Mouse (Mus musculus) forebrain, embryonic 16.5 days (tissue): ENCODE data around the gene 1700019D03Rik. TPM values are rescaled to one million over a fixed set of nuclear protein-coding genes. Genes with fewer than 3 reads are reported as not detected.

Source experiments
- ATAC-seq: fragments of 200-750 bp; cut with Nextera tagmentation; 2 replicates; pipeline ENCODE4 v1.8.0; 2017; ENCODE audit warnings: mild to moderate bottlenecking, moderate library complexity
- H3K27ac ChIP-seq: fragments of 300-500 bp; sonication (generic); 2 replicates; pipeline ENCODE4 v1.5.1; 2014; ENCODE audit warnings: low read length, control low read depth
- H3K27me3 ChIP-seq: fragments of 300-500 bp; sonication (generic); replicated peaks from 2 replicates; pipeline ENCODE4 v1.6.1; 2014; ENCODE audit warnings: low read length; ENCODE audit not compliant: control insufficient read depth, insufficient read depth
- H3K36me3 ChIP-seq: fragments of 300-500 bp; sonication (generic); 2 replicates; pipeline ENCODE4 v1.6.1; 2014; ENCODE audit not compliant: control insufficient read depth, insufficient read depth
- H3K4me1 ChIP-seq: fragments of 300-500 bp; sonication (generic); replicated peaks from 2 replicates; pipeline ENCODE4 v1.6.1; 2014; ENCODE audit warnings: low read length; ENCODE audit not compliant: control insufficient read depth, insufficient read depth
- H3K4me2 ChIP-seq: fragments of 300-500 bp; sonication (generic); 2 replicates; pipeline ENCODE4 v1.6.1; 2014; ENCODE audit warnings: mild to moderate bottlenecking, low read length, control low read depth
- H3K4me3 ChIP-seq: fragments of 300-500 bp; sonication (generic); replicated peaks from 2 replicates; pipeline ENCODE4 v1.5.1; 2014; ENCODE audit warnings: mild to moderate bottlenecking, low read length, control low read depth
- H3K9ac ChIP-seq: fragments of 300-500 bp; sonication (generic); replicated peaks from 2 replicates; pipeline ENCODE4 v1.6.1; 2014; ENCODE audit warnings: low read depth, low read length, control low read depth
- H3K9me3 ChIP-seq: fragments of 300-500 bp; sonication (generic); 2 replicates; pipeline ENCODE4 v1.6.1; 2016; ENCODE audit warnings: low read length; ENCODE audit not compliant: control insufficient read depth
- WGBS: fragments of 180-500 bp; shearing (Covaris S2); extraction: QIAGEN DNeasy Blood & Tissue Kit; methylation state at CpG from one replicate; pipeline ENCODE4 v1.1.7; 2014; 5-methylcytosine and 5-hydroxymethylcytosine counted together
- polyA plus RNA-seq: library from polyadenylated mRNA; unstranded; fragments of >200 nt; fragmentation: Nextera tagmentation; extraction: Ambion mirVana; gene quantifications from 2 replicates; pipeline ENCODE4 v1.2.1, GENCODE M21; 2015

The 1700019D03Rik gene
- polyA plus RNA-seq, 1 experiment from 2014 or later: 3.6 TPM

GRCm38 (mm10) chr1:52963097-52963496 is 56.9 kb downstream of the 1700019D03Rik start:
- Histone ChIP-seq H3K27me3 (no peaks in the 10 kb centered on the region), H3K9me3 (no peaks in the 10 kb centered on the region), H3K36me3 (no peaks in the 10 kb centered on the region), H3K4me1 (no peaks in the 10 kb centered on the region), H3K9ac (no peak overlapping the region), H3K4me3 (no peak overlapping the region), H3K4me2 (no peak overlapping the region), H3K27ac (no peak overlapping the region)
- WGBS: 81% methylated on average over 2 of the region's 2 CpGs
- ATAC-seq: no peak

DNA sequence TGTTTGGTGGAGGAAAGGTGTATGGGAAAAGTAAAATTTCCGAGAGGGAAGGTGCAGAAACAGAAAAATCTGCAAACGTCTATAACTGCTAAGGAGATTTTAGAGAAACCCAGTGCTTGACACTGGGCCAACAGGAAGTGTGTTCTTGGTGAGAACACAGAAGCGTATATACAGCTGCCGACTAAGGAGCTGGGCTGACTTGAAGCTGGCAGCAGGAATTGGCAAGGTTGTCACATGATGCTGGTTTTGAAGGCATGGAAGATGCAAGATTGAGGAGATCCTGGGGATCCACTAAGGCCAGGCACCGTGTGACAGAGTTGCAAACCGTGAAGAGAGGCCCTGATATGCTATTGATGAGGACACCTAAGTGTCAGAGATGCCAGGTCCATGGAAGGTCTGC is 59.8 kb downstream of the 1700019D03Rik start:
- Histone ChIP-seq H3K4me2 (no peak overlapping the region), H3K27me3 (no peaks in the 10 kb centered on the region), H3K9ac (no peak overlapping the region), H3K36me3 (no peaks in the 10 kb centered on the region), H3K9me3 (no peaks in the 10 kb centered on the region), H3K4me1 (no peaks in the 10 kb centered on the region), H3K27ac (no peak overlapping the region), H3K4me3 (no peak overlapping the region)
- whole genome bisulfite sequencing: 81% methylated on average over 6 of the region's 6 CpGs
- no peak for ATAC-seq

DNA sequence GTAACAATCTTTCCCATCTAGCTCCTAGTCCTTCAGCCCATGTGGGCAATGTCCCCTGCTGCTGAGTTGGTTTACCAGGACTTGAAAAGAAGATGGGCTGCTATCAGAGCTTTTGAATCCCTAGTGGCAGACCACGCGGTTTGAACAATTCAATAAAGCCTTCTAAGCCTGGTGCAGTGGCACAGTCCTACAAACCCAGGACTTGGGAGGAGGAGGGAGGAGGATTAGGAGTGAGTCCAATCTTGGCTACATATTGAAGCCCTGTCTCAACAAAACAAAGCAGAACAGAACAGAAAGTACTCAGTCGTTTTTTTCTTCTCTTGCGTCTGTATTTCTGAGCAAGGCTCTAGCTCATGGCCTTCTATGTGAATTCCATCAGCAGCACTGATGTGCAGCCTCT is 63.2 kb downstream of the 1700019D03Rik start:
- no peak overlapping the region for H3K27ac ChIP-seq
- H3K9me3 ChIP-seq: no peaks in the 10 kb centered on the region
- H3K4me1 ChIP-seq: peaks cover 15% of the 10 kb centered on the region
- ATAC-seq: no peak
- H3K9ac ChIP-seq: no peak overlapping the region
- no peak overlapping the region for H3K4me3 ChIP-seq
- 56% methylated on average over 4 of the region's 4 CpGs for WGBS
- H3K36me3 ChIP-seq: no peaks in the 10 kb centered on the region
- no peak overlapping the region for H3K4me2 ChIP-seq
- no peaks in the 10 kb centered on the region for H3K27me3 ChIP-seq

DNA sequence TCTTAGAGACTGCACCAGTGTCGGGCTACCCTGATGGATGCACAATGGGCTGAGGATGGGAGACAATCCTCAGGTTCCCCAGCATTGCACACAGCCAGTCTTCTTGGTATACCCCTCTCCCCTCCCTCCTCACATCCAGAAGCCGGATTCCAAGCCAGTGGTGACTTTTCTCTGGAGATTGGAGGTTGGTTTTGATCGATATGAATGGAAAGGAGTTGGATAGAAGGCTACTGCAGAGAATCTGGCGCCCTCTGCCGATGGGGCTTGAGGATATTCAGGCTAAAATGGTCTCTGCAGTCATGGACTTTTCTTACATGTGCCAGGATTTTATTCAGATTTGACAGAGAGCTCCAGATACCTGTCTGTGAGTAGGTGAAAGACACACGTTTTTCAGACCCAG is 64.9 kb downstream of the 1700019D03Rik start:
- H3K4me1 ChIP-seq: peaks cover 15% of the 10 kb centered on the region
- no peaks in the 10 kb centered on the region for H3K27me3 ChIP-seq
- H3K27ac ChIP-seq: no peak overlapping the region
- no peak overlapping the region for H3K4me3 ChIP-seq
- WGBS: 35% methylated on average over 6 of the region's 6 CpGs
- no peaks in the 10 kb centered on the region for H3K36me3 ChIP-seq
- ATAC-seq: no peak
- no peak overlapping the region for H3K4me2 ChIP-seq
- no peaks in the 10 kb centered on the region for H3K9me3 ChIP-seq
- no peak overlapping the region for H3K9ac ChIP-seq

DNA sequence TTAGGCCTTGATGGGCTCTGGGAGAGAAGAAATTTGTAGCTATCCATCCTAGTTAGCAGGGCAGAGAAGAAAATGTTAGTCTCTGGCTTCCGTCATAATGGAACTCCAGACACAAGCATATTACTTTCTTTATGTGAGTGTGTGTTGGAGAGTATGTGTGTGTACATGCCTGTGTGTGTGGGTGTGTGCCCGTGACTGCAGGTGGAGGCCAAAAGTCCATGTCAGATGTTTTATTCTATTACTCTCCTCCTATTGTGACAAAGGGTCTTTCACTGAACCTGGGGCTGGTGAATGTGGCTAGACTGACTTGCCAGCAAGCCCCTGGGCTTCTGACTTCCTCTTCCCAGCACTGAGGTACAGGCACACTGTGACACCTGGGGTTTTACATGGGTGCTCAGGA is 65.5 kb downstream of the 1700019D03Rik start:
- no peak overlapping the region for H3K4me3 ChIP-seq
- WGBS: 88% methylated on average over 2 of the region's 2 CpGs

DNA sequence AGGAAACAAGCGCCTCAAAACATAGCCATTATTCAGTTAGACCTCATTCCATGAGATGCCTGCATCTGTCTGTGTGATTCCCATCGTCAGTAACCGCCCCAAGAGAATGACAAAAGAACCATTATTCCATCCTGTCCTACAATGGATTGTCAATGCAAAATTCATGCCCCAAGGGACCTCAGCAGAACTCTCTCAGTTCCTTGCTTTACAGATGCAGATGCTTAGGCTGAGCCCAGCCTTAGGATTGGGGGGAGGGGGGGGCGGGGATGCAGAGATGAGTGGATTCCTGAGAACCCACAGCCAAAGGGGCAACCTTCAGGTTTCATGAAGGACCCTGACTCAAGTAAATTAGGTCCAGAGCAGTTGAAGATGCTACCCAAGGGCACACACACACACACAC is 66.4 kb downstream of the 1700019D03Rik start:
- Histone ChIP-seq H3K27me3 (no peaks in the 10 kb centered on the region), H3K9ac (no peak overlapping the region), H3K4me2 (peak overlapping the region; percentile 99), H3K4me3 (peak overlapping the region; percentile 67), H3K36me3 (no peaks in the 10 kb centered on the region), H3K4me1 (peaks cover 15% of the 10 kb centered on the region), H3K9me3 (no peaks in the 10 kb centered on the region), H3K27ac (no peak overlapping the region)
- no peak for ATAC-seq
- 16% methylated on average over 4 of the region's 4 CpGs for WGBS

More for the DNA sequence above, 65.5 kb downstream of the 1700019D03Rik start:
- H3K4me2 ChIP-seq: no peak overlapping the region
- H3K9me3 ChIP-seq: no peaks in the 10 kb centered on the region
- no peaks in the 10 kb centered on the region for H3K36me3 ChIP-seq
- H3K4me1 ChIP-seq: peaks cover 15% of the 10 kb centered on the region
- no peak for ATAC-seq
- H3K9ac ChIP-seq: no peak overlapping the region
- no peak overlapping the region for H3K27ac ChIP-seq
- no peaks in the 10 kb centered on the region for H3K27me3 ChIP-seq

DNA sequence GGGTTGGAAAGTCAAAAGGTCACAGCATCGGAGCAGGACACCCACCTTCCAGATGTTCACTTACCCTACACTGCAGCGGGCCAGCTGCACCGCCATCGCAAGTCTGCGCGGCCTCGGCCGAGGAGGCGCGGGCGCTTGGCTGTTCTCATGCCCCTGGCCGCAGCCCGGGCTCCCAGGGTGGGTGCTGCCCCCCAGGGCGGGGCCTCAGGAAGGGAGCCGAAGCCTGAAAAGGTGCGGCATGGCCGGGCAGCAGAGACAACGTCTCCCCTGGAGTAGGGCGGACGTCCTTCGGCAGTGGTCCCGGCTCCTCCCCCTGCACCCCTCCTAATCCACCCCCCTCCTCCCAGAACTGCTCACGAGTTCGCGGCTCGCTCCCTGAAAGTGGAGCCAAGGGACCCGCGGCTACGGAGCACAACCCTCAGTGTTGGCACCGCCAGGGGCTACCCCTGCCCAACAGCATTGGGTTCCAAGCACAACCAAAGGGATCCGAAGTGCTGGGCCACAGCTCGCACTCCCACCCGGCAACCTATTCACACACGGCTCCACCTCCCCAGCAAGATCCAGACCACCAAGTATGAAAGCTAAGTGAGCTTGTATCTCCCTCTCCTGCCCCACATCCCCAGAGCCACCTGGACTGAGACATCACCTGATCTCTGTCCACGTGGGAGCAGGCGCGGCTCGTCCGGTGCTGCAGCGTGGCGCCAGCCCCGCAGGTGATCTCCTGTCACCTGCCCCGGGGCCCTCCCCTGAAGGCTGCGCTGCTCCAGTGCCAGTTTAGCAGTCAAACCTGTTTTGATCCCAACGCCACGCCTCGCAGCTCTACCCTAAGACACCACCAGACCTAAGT is 67.2 kb downstream of the 1700019D03Rik start:
- Histone ChIP-seq H3K27ac (no peak overlapping the region), H3K36me3 (no peaks in the 10 kb centered on the region), H3K4me3 (peak overlapping the region; percentile 67), H3K27me3 (no peaks in the 10 kb centered on the region), H3K9ac (peak overlapping the region; percentile 73), H3K9me3 (no peaks in the 10 kb centered on the region), H3K4me2 (peak overlapping the region; percentile 99), H3K4me1 (peaks cover 15% of the 10 kb centered on the region)
- ATAC-seq: peak; percentile 83
- WGBS: under 1% methylated on average over 42 of the region's 47 CpGs

GRCm38 (mm10) chr1:52952143-52952542 is 67.8 kb downstream of the 1700019D03Rik start:
- peak; percentile 51 for ATAC-seq
- 2% methylated on average over 5 of the region's 5 CpGs for WGBS
- H3K36me3 ChIP-seq: no peaks in the 10 kb centered on the region
- H3K9ac ChIP-seq: peak overlapping the region; percentile 73
- peak overlapping the region; percentile 67 for H3K4me3 ChIP-seq
- no peak overlapping the region for H3K27ac ChIP-seq
- peaks cover 15% of the 10 kb centered on the region for H3K4me1 ChIP-seq
- peak overlapping the region; percentile 99 for H3K4me2 ChIP-seq
- H3K9me3 ChIP-seq: no peaks in the 10 kb centered on the region
- H3K27me3 ChIP-seq: no peaks in the 10 kb centered on the region

DNA sequence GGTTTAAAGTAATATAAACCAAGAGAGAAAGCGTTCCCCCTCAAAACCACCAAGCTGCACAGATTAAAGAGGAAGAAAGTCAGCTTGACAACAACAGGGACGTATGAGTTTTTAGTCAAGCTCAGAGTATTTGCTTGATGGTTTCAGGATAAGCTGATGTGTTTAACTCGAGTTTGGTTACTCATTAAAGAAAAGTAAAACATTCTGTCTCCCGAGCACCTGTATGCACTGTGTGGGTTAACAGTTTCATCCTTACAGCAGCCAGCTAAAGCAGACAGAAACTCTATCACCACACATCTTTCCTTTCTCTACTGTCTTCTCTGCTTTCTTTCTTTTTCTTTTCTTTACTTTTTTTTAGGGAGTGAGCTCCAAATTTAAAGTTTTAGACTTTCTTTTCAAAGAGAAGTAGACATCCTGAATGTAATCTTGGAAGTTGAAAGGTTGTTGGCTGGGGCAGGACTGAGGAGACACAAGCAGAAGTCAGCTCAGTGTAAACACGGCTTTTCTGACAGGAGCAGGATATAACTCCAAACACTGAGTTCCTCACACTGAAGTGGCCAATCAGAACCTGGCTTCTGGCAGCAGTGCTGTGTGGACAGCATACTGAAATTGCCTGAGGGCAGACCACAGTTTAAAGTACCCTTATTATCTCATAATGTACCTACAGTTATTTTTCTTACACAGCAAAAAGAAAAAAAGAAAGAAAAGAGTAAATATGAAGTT is 68.7 kb downstream of the 1700019D03Rik start:
- H3K9ac ChIP-seq: no peak overlapping the region
- H3K27ac ChIP-seq: no peak overlapping the region
- H3K4me2 ChIP-seq: no peak overlapping the region
- H3K4me3 ChIP-seq: no peak overlapping the region
- WGBS: 53% methylated on average over 5 of the region's 5 CpGs
- no peaks in the 10 kb centered on the region for H3K9me3 ChIP-seq
- no peaks in the 10 kb centered on the region for H3K36me3 ChIP-seq
- no peak for ATAC-seq
- no peaks in the 10 kb centered on the region for H3K27me3 ChIP-seq
- H3K4me1 ChIP-seq: peaks cover 15% of the 10 kb centered on the region
